Mouse (Mus musculus) right cerebral cortex, postnatal 36 days (tissue): Measurements from ENCODE around the gene 6030408B16Rik.

Source experiments
- DNase-seq, 2 experiments: peaks; one replicate each; pipeline ENCODE4 v3.0.0; 2022; ENCODE audit warnings: low spot score in 2 of 2, mixed read lengths in 1 of 2

Gene 6030408B16Rik

GRCm38 (mm10) chr15:101293025-101293621 is at the start of gene 6030408B16Rik:
TSS of gene 6030408B16Rik (plus strand) at chr15:101293212.
- DNase-seq, result no peak

GRCm38 (mm10) chr15:101244012-101244411 is 49.0 kb upstream of the 6030408B16Rik start:
- DNase-seq, result no peak

- DNase-seq, result peak; percentile 95 to 98
These were observed 46.5 kb upstream of the 6030408B16Rik start for GRCm38 (mm10) chr15:101246231-101247154.

- DNase-seq, result no peak
These were observed 45.9 kb upstream of the 6030408B16Rik start for GRCm38 (mm10) chr15:101247155-101247498.

- DNase-seq, result no peak
These were observed 44.8 kb upstream of the 6030408B16Rik start for GRCm38 (mm10) chr15:101248029-101248710.

GRCm38 (mm10) chr15:101250220-101250800 is 42.7 kb upstream of the 6030408B16Rik start:
- no peak for DNase-seq

- DNase-seq, result no peak
These were observed 41.1 kb upstream of the 6030408B16Rik start for GRCm38 (mm10) chr15:101251930-101252329.

GRCm38 (mm10) chr15:101252614-101253013 is 40.4 kb upstream of the 6030408B16Rik start:
- no peak for DNase-seq

GRCm38 (mm10) chr15:101253563-101253885 is 39.5 kb upstream of the 6030408B16Rik start:
- no peak for DNase-seq

GRCm38 (mm10) chr15:101253886-101254795 is 38.9 kb upstream of the 6030408B16Rik start, which contains the start of gene Nr4a1:
TSS of gene Nr4a1 (plus strand) at chr15:101254269.
- peak; percentile 77 to 82 for DNase-seq

- DNase-seq, result no peak
These were observed 37.1 kb upstream of the 6030408B16Rik start for GRCm38 (mm10) chr15:101255842-101256462.

- no peak for DNase-seq
These were observed 36.4 kb upstream of the 6030408B16Rik start for GRCm38 (mm10) chr15:101256463-101257206.

GRCm38 (mm10) chr15:101258420-101258819 is 34.6 kb upstream of the 6030408B16Rik start:
- DNase-seq, result no peak

GRCm38 (mm10) chr15:101259922-101260321 is 33.1 kb upstream of the 6030408B16Rik start:
- no peak for DNase-seq

- DNase-seq, result no peak
These were observed 32.6 kb upstream of the 6030408B16Rik start for GRCm38 (mm10) chr15:101260387-101260786.

GRCm38 (mm10) chr15:101260874-101261622 is 32.0 kb upstream of the 6030408B16Rik start:
- DNase-seq, result no peak

GRCm38 (mm10) chr15:101262502-101262901 is 30.5 kb upstream of the 6030408B16Rik start:
- DNase-seq, result no peak

GRCm38 (mm10) chr15:101266132-101266963 is 26.7 kb upstream of the 6030408B16Rik start:
- peak; percentile 91 to 94 for DNase-seq
